Mouse (Mus musculus): ENCODE data around the gene Jmjd1c. TPM values are rescaled to one million over a fixed set of nuclear protein-coding genes. Genes with fewer than 3 reads are reported as not detected.

Jmjd1c gene
- polyA plus RNA-seq, 1 experiment: 56.3 TPM

GRCm38 (mm10) chr10:67151766-67152165, 55.8 kb downstream of the Jmjd1c start:
- peaks cover 7% of the 10 kb centered on the region; the same call in 1 of the 2 replicates for H3K4me1 ChIP-seq (ENCODE audit: control insufficient read depth, insufficient read depth, low read length)
- no peak for DNase-seq
- TF ChIP-seq CTCF (IDR thresholded peaks at IDR 0.05; ENCODE audit: borderline replicate concordance, insufficient read depth, low read depth, low read length): no peak
- TF ChIP-seq POLR2A (IDR thresholded peaks at IDR 0.05; ENCODE audit: borderline replicate concordance, insufficient read depth, low read length): no peak
- H3K4me3 ChIP-seq (replicated peaks; ENCODE audit: insufficient read depth, low read depth, low read length): no peak overlapping the region
- H3K27me3 ChIP-seq (ENCODE audit: control insufficient read depth, insufficient read depth, low read length): no peaks in the 10 kb centered on the region
- WGBS: 70% methylated on average over 3 of the region's 3 CpGs
- no peak overlapping the region for H3K27ac ChIP-seq (ENCODE audit: insufficient read depth, low read length)

- peak in 1 of 2 experiments; percentile 45 for DNase-seq
- no peak overlapping the region for H3K27ac ChIP-seq (ENCODE audit: insufficient read depth, low read length)
- no peak overlapping the region for H3K4me3 ChIP-seq (replicated peaks; ENCODE audit: insufficient read depth, low read depth, low read length)
- peaks cover 6% of the 10 kb centered on the region; the same call in 1 of the 2 replicates for H3K4me1 ChIP-seq (ENCODE audit: control insufficient read depth, insufficient read depth, low read length)
- TF ChIP-seq POLR2A (IDR thresholded peaks at IDR 0.05; ENCODE audit: borderline replicate concordance, insufficient read depth, low read length) (no peak), CTCF (IDR thresholded peaks at IDR 0.05; ENCODE audit: borderline replicate concordance, insufficient read depth, low read depth, low read length) (no peak)
- 49% methylated on average over 3 of the region's 3 CpGs for WGBS
- no peaks in the 10 kb centered on the region for H3K27me3 ChIP-seq (ENCODE audit: control insufficient read depth, insufficient read depth, low read length)
Observed at GRCm38 (mm10) chr10:67154647-67155046, 58.7 kb downstream of the Jmjd1c start.

GRCm38 (mm10) chr10:67174049-67174448, 78.1 kb downstream of the Jmjd1c start:
- TF ChIP-seq CTCF (IDR thresholded peaks at IDR 0.05; ENCODE audit: borderline replicate concordance, insufficient read depth, low read depth, low read length): no peak
- H3K27ac ChIP-seq (ENCODE audit: insufficient read depth, low read length): no peak overlapping the region
- H3K4me3 ChIP-seq (replicated peaks; ENCODE audit: insufficient read depth, low read depth, low read length): no peak overlapping the region
- DNase-seq: no peak
- H3K27me3 ChIP-seq (ENCODE audit: control insufficient read depth, insufficient read depth, low read length): no peaks in the 10 kb centered on the region
- 94% methylated on average over 1 of the region's 1 CpGs for WGBS
- H3K4me1 ChIP-seq (ENCODE audit: control insufficient read depth, insufficient read depth, low read length): peaks cover 5% of the 10 kb centered on the region; the same call in 1 of the 2 replicates

GRCm38 (mm10) chr10:67176031-67176430, 80.1 kb downstream of the Jmjd1c start:
- Histone ChIP-seq H3K27ac (ENCODE audit: insufficient read depth, low read length) (no peak overlapping the region), H3K4me3 (replicated peaks; ENCODE audit: insufficient read depth, low read depth, low read length) (no peak overlapping the region), H3K4me1 (ENCODE audit: control insufficient read depth, insufficient read depth, low read length) (peaks cover 9% of the 10 kb centered on the region; the same call in 1 of the 2 replicates), H3K27me3 (ENCODE audit: control insufficient read depth, insufficient read depth, low read length) (no peaks in the 10 kb centered on the region)
- TF ChIP-seq POLR2A (IDR thresholded peaks at IDR 0.05; ENCODE audit: borderline replicate concordance, insufficient read depth, low read length) (no peak), CTCF (IDR thresholded peaks at IDR 0.05; ENCODE audit: borderline replicate concordance, insufficient read depth, low read depth, low read length) (no peak)
- DNase-seq: no peak
- 78% methylated on average over 7 of the region's 7 CpGs for WGBS

GRCm38 (mm10) chr10:67176932-67177331, 81.0 kb downstream of the Jmjd1c start:
- Histone ChIP-seq H3K4me3 (replicated peaks; ENCODE audit: insufficient read depth, low read depth, low read length) (no peak overlapping the region), H3K27ac (ENCODE audit: insufficient read depth, low read length) (no peak overlapping the region), H3K4me1 (ENCODE audit: control insufficient read depth, insufficient read depth, low read length) (peaks cover 7% of the 10 kb centered on the region; the same call in 1 of the 2 replicates), H3K27me3 (ENCODE audit: control insufficient read depth, insufficient read depth, low read length) (no peaks in the 10 kb centered on the region)
- no peak for DNase-seq
- TF ChIP-seq CTCF (IDR thresholded peaks at IDR 0.05; ENCODE audit: borderline replicate concordance, insufficient read depth, low read depth, low read length) (no peak), POLR2A (IDR thresholded peaks at IDR 0.05; ENCODE audit: borderline replicate concordance, insufficient read depth, low read length) (no peak)
- WGBS: 58% methylated on average over 3 of the region's 3 CpGs

- no peak overlapping the region for H3K4me3 ChIP-seq (replicated peaks; ENCODE audit: insufficient read depth, low read depth, low read length)
- 44% methylated on average over 4 of the region's 4 CpGs for WGBS
- peaks cover 5% of the 10 kb centered on the region; the same call in 1 of the 2 replicates for H3K4me1 ChIP-seq (ENCODE audit: control insufficient read depth, insufficient read depth, low read length)
- H3K27ac ChIP-seq (ENCODE audit: insufficient read depth, low read length): no peak overlapping the region
- H3K27me3 ChIP-seq (ENCODE audit: control insufficient read depth, insufficient read depth, low read length): no peaks in the 10 kb centered on the region
- DNase-seq: no peak
- TF ChIP-seq CTCF (IDR thresholded peaks at IDR 0.05; ENCODE audit: borderline replicate concordance, insufficient read depth, low read depth, low read length) (no peak), POLR2A (IDR thresholded peaks at IDR 0.05; ENCODE audit: borderline replicate concordance, insufficient read depth, low read length) (no peak)
Observed at GRCm38 (mm10) chr10:67177410-67177809, 81.5 kb downstream of the Jmjd1c start.

GRCm38 (mm10) chr10:67180021-67180420, 84.1 kb downstream of the Jmjd1c start:
- 56% methylated on average over 8 of the region's 8 CpGs for WGBS
- TF ChIP-seq CTCF (IDR thresholded peaks at IDR 0.05; ENCODE audit: borderline replicate concordance, insufficient read depth, low read depth, low read length) (no peak), POLR2A (IDR thresholded peaks at IDR 0.05; ENCODE audit: borderline replicate concordance, insufficient read depth, low read length) (no peak)
- no peaks in the 10 kb centered on the region for H3K27me3 ChIP-seq (ENCODE audit: control insufficient read depth, insufficient read depth, low read length)

GRCm38 (mm10) chr10:67180799-67181198, 84.9 kb downstream of the Jmjd1c start:
- WGBS: 72% methylated on average over 5 of the region's 5 CpGs
- DNase-seq: no peak

More at GRCm38 (mm10) chr10:67180021-67180420, 84.1 kb downstream of the Jmjd1c start:
- no peak for DNase-seq
- Histone ChIP-seq H3K27ac (ENCODE audit: insufficient read depth, low read length) (no peak overlapping the region), H3K4me3 (replicated peaks; ENCODE audit: insufficient read depth, low read depth, low read length) (no peak overlapping the region), H3K4me1 (ENCODE audit: control insufficient read depth, insufficient read depth, low read length) (peaks cover 10% of the 10 kb centered on the region; the same call in 1 of the 2 replicates)

More at GRCm38 (mm10) chr10:67180799-67181198, 84.9 kb downstream of the Jmjd1c start:
- no peak overlapping the region for H3K4me3 ChIP-seq (replicated peaks; ENCODE audit: insufficient read depth, low read depth, low read length)
- no peak for TF ChIP-seq CTCF (IDR thresholded peaks at IDR 0.05; ENCODE audit: borderline replicate concordance, insufficient read depth, low read depth, low read length)
- H3K27ac ChIP-seq (ENCODE audit: insufficient read depth, low read length): no peak overlapping the region
- H3K27me3 ChIP-seq (ENCODE audit: control insufficient read depth, insufficient read depth, low read length): no peaks in the 10 kb centered on the region
- H3K4me1 ChIP-seq (ENCODE audit: control insufficient read depth, insufficient read depth, low read length): peaks cover 10% of the 10 kb centered on the region; the same call in 1 of the 2 replicates

Data from cerebellum, adult 2 months (tissue).